Mouse (Mus musculus): Measurements from ENCODE around the gene Tcirg1.

DNA sequence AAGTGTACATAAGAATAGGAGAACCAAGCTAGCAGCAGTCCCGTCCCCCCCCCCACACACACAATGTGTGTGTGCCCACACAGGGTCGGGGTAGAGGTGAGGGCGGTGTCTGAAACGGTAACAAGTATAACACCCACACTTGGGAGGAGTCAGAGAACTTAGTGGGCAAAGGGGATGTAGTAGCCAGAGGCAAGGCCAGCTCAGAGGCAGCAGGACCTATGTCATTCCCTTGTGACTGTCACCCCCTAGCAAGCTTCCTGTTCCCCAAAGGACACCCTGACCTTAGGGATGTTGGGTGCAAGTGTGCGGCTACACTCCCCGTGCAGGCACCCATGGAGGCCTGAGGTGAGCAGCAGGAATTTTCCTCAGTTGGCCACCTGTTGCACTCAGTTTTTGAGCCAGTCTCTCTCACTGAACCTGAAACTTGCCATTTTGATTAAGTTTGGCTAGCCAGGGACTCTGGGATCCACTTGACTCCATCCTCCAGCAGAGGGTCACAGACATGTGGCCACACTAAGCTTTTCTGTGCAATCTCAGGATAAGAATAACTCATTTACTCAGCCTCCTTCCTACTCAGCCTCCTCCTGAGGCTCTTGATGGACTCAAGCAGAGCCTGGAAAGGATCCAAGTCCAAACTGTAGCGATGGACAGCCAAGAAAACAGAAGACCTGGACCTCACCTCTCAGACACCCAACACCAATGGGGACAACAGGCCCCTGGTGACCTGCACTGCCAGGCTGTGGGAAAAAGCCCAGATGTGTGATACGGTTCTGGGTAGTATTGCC, 1.1 kb upstream of the Tcirg1 start:
- no peak for TF ChIP-seq MAX (IDR thresholded peaks at IDR 0.05)
- TF ChIP-seq CTCF (IDR thresholded peaks at IDR 0.05; ENCODE audit: control insufficient read depth, insufficient read depth, insufficient read length), result no peak
- TF ChIP-seq MYOG (IDR thresholded peaks at IDR 0.05; ENCODE audit: control insufficient read depth, extremely low read depth, insufficient read length), result no peak
- no peak for TF ChIP-seq CEBPB (IDR thresholded peaks at IDR 0.05; ENCODE audit: low read depth)
- no peak for TF ChIP-seq FOSL1 (IDR thresholded peaks at IDR 0.05; ENCODE audit: insufficient read depth, low read length, poor library complexity, severe bottlenecking)
- no peak for TF ChIP-seq USF1 (IDR thresholded peaks at IDR 0.05; ENCODE audit: low read depth)
